Mouse (Mus musculus) adipose tissue, adult 10 weeks (tissue): ENCODE data around the gene Nrip2. TPM values are rescaled to one million over a fixed set of nuclear protein-coding genes. Genes with fewer than 3 reads are reported as not detected.

ENCODE experiments used
- polyA plus RNA-seq: library from polyadenylated mRNA; stranded (reverse); fragments of 350-450 nt; fragmentation: Illumina TruSeq; extraction: RNeasy Lipid Tissue Mini Kit (QIAGEN cat#74804); gene quantifications from one replicate; pipeline ENCODE4 v1.2.3, GENCODE M21; 2014; ENCODE audit warnings: low read depth, low replicate concordance

Nrip2 gene
- 8.3 TPM for polyA plus RNA-seq

DNA sequence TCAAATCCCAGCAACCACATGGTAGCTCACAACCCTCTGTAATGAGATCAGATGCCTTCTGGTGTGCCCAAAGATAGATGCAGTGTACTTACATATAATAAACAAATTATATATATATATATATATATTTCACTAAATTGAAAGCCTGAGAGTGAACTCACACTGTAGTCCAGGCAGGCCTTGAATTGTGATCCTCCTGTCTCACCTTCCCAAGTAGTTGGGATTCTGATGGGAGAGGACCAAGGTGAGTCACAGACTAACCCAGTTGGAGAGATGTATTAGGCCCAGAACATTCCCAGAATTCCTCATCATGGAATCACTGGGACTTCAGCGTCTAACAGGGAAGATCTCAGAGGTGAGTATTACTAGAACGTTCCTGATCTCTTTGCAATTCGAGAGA is at the start of gene Nrip2:
Nrip2 (plus strand) TSS at position 301 of the 400 bp plus-strand sequence.

DNA sequence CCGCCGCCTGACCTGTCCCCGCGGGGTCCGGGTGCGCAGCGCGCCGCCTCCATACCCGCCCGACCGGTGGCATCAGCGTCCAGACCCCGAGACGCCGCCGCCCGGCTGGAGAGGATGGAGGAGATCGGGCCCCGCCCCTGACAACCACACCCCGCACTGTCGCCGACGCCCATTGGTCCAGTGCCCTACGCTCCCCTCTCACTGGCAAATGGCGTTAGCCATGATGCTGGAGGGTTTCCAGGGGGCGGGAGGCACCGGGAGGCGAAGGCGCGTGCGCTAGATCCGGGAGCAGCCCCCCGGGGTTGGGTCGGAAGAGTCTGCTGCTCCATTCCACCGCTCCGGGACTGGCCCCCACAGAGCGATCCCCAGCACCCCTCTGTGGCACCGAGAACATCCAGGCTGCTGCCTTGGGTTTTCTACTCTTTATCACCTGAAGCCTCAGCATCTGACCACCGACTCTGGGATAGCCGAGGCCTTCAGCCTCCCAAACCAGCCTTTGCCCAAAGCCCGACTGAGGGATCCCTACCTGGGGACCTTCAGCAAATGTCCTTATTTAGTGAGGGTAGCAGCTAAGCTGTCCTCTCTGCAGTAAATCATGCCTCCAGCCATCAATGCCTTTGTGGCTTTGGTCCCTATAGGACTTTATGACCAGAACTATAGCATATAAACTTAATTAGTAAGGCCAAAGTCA is 43.2 kb upstream of the Nrip2 start, which contains the start of gene Tulp3:
Tulp3 (minus strand) TSS at position 126 of the 691 bp plus-strand sequence.

DNA sequence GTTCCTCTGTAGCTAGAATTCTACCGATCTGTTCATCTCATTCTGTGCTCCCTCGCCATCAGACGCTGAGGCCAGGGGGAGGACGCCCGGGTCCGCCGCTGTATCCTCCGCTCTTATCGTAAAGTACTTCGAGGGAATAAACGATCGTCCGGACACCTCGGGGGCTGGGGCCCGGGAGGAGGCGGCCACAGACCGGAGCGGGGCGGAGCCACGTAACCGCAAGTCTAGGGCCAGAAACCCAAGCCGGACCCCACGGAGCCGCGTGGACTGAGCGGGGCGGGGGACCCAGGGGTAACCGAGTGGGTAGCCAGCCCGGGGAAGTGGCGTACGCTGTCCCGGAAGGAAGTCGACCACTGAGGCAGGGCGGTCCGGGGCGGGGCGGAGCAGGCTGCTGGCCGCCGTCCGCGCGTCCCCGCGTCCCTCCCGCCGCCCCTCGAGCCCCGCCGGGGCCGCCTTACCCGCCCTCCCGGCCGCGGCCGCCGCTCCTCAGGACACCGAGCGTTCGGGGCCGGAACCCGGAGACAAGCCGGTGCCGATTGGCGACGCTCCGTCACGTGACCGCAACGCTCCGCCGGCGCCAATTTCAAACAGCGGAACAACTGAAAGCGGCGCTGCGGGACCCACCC is 36.6 kb upstream of the Nrip2 start, which contains the start of the genes Rhno1 and Foxm1:
Rhno1 (minus strand) TSS at position 531 of the 626 bp plus-strand sequence.
Foxm1 (plus strand) TSS at position 587 of the 626 bp plus-strand sequence.

DNA sequence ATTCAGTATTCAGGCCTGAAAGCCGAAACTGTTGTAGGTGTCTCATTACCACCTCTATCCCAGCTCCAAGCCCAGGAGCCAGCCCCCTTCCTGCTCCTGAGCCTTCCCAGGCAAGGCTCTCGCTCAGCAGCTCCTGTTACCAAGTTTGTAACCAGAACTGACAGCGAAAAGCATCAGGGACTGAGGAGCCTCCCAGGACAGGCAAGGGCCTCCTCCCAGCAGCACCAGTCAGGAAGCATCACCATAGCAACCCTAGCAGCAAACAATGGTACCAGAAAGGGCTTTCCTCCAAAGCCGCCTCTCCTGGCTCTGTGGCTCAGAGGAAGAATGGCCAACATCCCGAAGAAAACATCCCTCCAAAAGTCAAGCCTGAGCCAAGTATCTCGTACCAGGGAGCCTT is 23.9 kb upstream of the Nrip2 start, which contains the start of the genes Tex52 and Gm44596:
Tex52 (plus strand) TSS at position 265 of the 400 bp plus-strand sequence.
Gm44596 (plus strand) TSS at position 312 of the 400 bp plus-strand sequence.

DNA sequence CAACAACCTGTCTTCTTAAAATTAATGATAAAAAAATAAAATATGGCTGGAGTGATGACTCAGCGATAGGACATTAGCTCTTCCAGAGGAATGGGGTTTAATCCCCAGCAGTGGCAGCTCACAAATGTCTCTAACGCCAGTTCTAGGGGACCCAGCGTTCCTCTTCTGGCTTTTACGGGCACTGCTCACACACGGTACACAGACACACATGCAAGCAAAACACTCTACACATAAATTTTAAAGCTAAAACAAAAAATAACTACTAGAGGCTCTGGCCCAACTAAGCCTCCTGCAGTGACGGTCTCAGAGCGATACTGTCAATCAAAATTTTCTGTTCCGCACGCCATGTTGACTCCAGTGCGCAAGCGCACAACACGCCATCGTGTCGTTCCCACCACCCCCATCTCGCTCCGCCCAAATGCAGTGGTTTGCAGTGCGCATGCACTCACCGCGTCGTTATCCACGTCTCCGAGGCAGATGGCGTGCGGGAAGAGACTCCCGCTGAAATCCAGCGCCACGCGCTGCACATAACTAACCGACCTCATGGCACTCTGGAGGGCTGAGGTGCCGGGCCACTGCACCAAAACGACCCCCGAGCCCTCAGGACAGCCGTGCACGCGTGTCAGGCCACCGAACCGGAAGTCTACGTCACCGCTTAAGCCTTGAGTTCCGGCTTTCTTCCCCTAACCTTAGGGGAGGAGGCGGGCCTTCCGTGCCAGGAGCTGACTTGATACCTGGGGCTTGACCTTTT is 25.3 kb downstream of the Nrip2 start, which contains the start of gene Itfg2:
Itfg2 (minus strand) TSS at position 663 of the 751 bp plus-strand sequence.

DNA sequence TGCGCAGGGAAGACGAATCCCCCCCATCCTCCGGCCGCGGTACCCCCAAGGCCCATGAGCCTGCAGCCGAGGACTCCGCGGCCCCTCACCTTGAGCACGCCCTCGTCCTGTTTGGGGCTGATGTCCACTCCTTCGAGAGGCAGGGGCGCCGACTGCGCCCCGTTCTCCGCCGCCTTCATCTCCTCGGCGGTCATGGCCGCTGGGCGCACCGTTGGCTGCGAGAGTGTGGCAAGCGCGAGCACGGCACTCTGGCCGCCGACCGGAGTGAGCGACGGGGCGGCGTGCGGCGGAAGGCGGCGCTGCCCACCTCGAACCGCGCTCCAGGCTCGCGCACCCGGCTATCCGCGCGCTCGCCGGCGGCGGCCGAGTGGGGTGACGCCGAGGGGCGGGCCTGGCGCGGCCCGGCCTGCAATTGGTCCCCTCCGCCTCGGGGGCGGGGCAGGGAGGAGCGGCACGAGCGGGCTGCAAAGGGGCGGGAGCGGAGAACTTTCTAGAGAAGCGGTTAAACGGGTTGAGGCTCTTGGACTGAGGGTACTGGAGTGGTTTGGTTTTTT is 39.3 kb downstream of the Nrip2 start, which contains the start of gene Fkbp4:
Fkbp4 (minus strand) TSS at position 361 of the 554 bp plus-strand sequence.

Other genes starting within 250 kb of the Nrip2 start
- 3.7 TPM for gene Tead4, start 98.5 kb upstream of the Nrip2 start, polyA plus RNA-seq
- 13.9 TPM for gene Tulp3, start 43.4 kb upstream of the Nrip2 start, polyA plus RNA-seq
- gene Rhno1, start 36.4 kb upstream of the Nrip2 start, polyA plus RNA-seq = 22.1 TPM
- gene Foxm1, start 36.3 kb upstream of the Nrip2 start, polyA plus RNA-seq = 3.2 TPM
- gene Tex52, start 23.8 kb upstream of the Nrip2 start, polyA plus RNA-seq = 0.34 TPM
- not detected for gene Gm44596, start 23.8 kb upstream of the Nrip2 start, polyA plus RNA-seq
- gene Itfg2, start 25.6 kb downstream of the Nrip2 start, polyA plus RNA-seq = 11.6 TPM
- gene Fkbp4, start 39.4 kb downstream of the Nrip2 start, polyA plus RNA-seq = 245 TPM
- 4.3 TPM for gene Pzp, start 127.4 kb downstream of the Nrip2 start, polyA plus RNA-seq
- 20.8 TPM for gene A2ml1, start 182.3 kb downstream of the Nrip2 start, polyA plus RNA-seq
- gene Klrb1a, start 224.2 kb downstream of the Nrip2 start, polyA plus RNA-seq = 40.5 TPM